Mouse (Mus musculus): ENCODE results near the gene Bub1b.

DNA sequence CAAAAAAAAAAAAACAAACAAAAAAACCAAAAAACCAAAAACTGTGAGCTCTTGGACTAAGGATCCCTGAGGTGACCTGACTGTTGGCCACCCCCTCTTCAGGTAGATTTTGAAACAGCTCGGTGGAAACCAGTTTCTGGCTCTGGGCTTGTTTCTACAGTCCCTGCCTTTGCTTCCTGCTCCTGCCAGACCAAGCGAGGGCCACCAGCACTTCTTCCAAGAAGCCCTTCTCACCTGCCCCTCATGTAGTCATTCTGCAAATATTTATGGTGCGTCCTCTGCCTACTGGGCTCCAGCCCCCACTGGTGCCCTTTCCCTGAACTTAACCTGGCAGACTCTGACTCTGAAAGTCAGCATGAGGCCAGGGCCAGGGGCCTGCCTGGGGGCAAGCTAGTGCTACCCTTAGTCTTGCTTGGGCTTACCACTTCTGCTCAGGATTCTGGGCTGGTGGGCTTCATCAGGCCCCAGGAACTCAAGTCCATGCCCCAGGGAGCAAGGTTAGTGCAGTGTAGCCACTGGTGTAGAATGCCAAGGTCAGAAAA, 67.0 kb downstream of the Bub1b start:
- TF ChIP-seq CTCF (IDR thresholded peaks at IDR 0.05; ENCODE audit: low read depth) (no peak), EP300 (optimal IDR thresholded peaks at IDR 0.05) (no peak)

All from stomach, postnatal 0 days (tissue).